Mouse (Mus musculus) MEL (cell line): Measurements from ENCODE around the gene Tnni3k. TPM values are rescaled to one million over a fixed set of nuclear protein-coding genes. Genes with fewer than 3 reads are reported as not detected.
A peak's percentile ranks its signal among the peaks of the same experiment; 100 is the strongest.

Source experiments
- DNase-seq: peaks from one replicate; pipeline ENCODE4 v3.0.0; 2011; ENCODE audit warnings: low read depth, low spot score
- H3K27ac ChIP-seq: 2 replicates; pipeline ENCODE4 v1.5.1; 2012; ENCODE audit warnings: low read depth, mild to moderate bottlenecking, control low read depth, low read length, moderate library complexity; ENCODE audit not compliant: control insufficient read depth
- H3K27me3 ChIP-seq, 2 experiments: fragments of 150-350 bp in 1 of 2; sonication (generic) in 1 of 2; 2 replicates each; pipeline ENCODE4 v1.6.1; 2012; ENCODE audit warnings: low read length in 2 of 2, mild to moderate bottlenecking in 2 of 2, improper control_type of control experiment in 1 of 2, moderate library complexity in 1 of 2; ENCODE audit not compliant: insufficient read depth in 2 of 2, control insufficient read depth in 1 of 2
- H3K36me3 ChIP-seq, 2 experiments: 2 replicates each; pipeline ENCODE4 v1.6.1; 2012 to 2014; ENCODE audit warnings: low read length in 2 of 2, improper control_type of control experiment in 1 of 2, inconsistent platforms in 1 of 2, mild to moderate bottlenecking in 1 of 2; ENCODE audit not compliant: insufficient read depth in 2 of 2, control insufficient read depth in 1 of 2
- H3K4me1 ChIP-seq, 2 experiments: fragments of 150-350 bp in 1 of 2; sonication (generic) in 1 of 2; 2 replicates each; pipeline ENCODE4 v1.6.1; 2012; ENCODE audit warnings: low read length in 2 of 2, improper control_type of control experiment in 1 of 2, mild to moderate bottlenecking in 1 of 2; ENCODE audit not compliant: insufficient read depth in 2 of 2, control insufficient read depth in 1 of 2
- H3K4me3 ChIP-seq, 2 experiments: fragments of 150-350 bp in 1 of 2; sonication (generic) in 1 of 2; 2 replicates each; pipeline ENCODE4 v1.5.1; 2012; ENCODE audit warnings: low read depth in 2 of 2, low read length in 2 of 2, mild to moderate bottlenecking in 2 of 2, moderate library complexity in 2 of 2, control low read depth in 1 of 2, improper control_type of control experiment in 1 of 2; ENCODE audit not compliant: control insufficient read depth in 1 of 2, insufficient read depth in 1 of 2
- H3K79me2 ChIP-seq: 2 replicates; pipeline ENCODE4 v1.6.1; 2012; ENCODE audit warnings: mild to moderate bottlenecking, low read length, moderate library complexity; ENCODE audit not compliant: control insufficient read depth, poor library complexity, insufficient read depth
- H3K9ac ChIP-seq: 2 replicates; pipeline ENCODE4 v1.6.1; 2012; ENCODE audit warnings: low read depth, mild to moderate bottlenecking, control low read depth, low read length, moderate library complexity; ENCODE audit not compliant: control insufficient read depth, poor library complexity, severe bottlenecking
- H3K9me3 ChIP-seq: fragments of 150-350 bp; sonication (generic); replicated peaks from 2 replicates; pipeline ENCODE4 v1.6.1; 2012; ENCODE audit warnings: mild to moderate bottlenecking, low read length, improper control_type of control experiment, moderate library complexity; ENCODE audit not compliant: insufficient read depth
- BHLHE40 ChIP-seq: IDR thresholded peaks from 2 replicates; pipeline ENCODE4 v1.6.1; 2012; ENCODE audit warnings: low read depth, mild to moderate bottlenecking, inconsistent platforms, low read length, improper control_type of control experiment, borderline replicate concordance
- CHD1 ChIP-seq: IDR thresholded peaks from 2 replicates; pipeline ENCODE4 v1.6.1; 2012; ENCODE audit warnings: low read depth, mild to moderate bottlenecking, inconsistent platforms, low read length, improper control_type of control experiment
- CHD2 ChIP-seq: IDR thresholded peaks from 2 replicates; pipeline ENCODE4 v1.6.1; 2011; ENCODE audit warnings: low read length, improper control_type of control experiment
- CTCF ChIP-seq, 3 experiments: IDR thresholded peaks in 2 of 3; conservative IDR thresholded peaks in 1 of 3; 2 replicates each; pipeline ENCODE4 v1.5.1; 2011 to 2012; ENCODE audit warnings: low read length in 3 of 3, low read depth in 2 of 3, mild to moderate bottlenecking in 2 of 3, improper control_type of control experiment in 1 of 3, inconsistent platforms in 1 of 3, mixed read lengths in 1 of 3, moderate library complexity in 1 of 3; ENCODE audit not compliant: control insufficient read depth in 1 of 3, insufficient read depth in 1 of 3, poor library complexity in 1 of 3, severe bottlenecking in 1 of 3
- E2F4 ChIP-seq: IDR thresholded peaks from 2 replicates; pipeline ENCODE4 v1.6.1; 2011; ENCODE audit warnings: low read depth, low read length, improper control_type of control experiment, borderline replicate concordance
- ELF1 ChIP-seq: IDR thresholded peaks from 2 replicates; pipeline ENCODE4 v1.6.1; 2014; ENCODE audit warnings: low read depth, mild to moderate bottlenecking, inconsistent platforms, low read length, improper control_type of control experiment, moderate library complexity
- EP300 ChIP-seq, 2 experiments: IDR thresholded peaks; 2 replicates each; pipeline ENCODE4 v1.6.1; 2011; ENCODE audit warnings: improper control_type of control experiment in 2 of 2, low read length in 2 of 2, low read depth in 1 of 2, mild to moderate bottlenecking in 1 of 2
- ETS1 ChIP-seq: IDR thresholded peaks from 2 replicates; pipeline ENCODE4 v1.6.1; 2012; ENCODE audit warnings: low read depth, mild to moderate bottlenecking, inconsistent platforms, low read length, improper control_type of control experiment, moderate library complexity
- GABPA ChIP-seq: IDR thresholded peaks from 2 replicates; pipeline ENCODE4 v1.6.1; 2012; ENCODE audit warnings: low read depth, mild to moderate bottlenecking, inconsistent platforms, low read length, improper control_type of control experiment, moderate library complexity
- GATA1 ChIP-seq: IDR thresholded peaks from 2 replicates; pipeline ENCODE4 v1.6.1; 2011; ENCODE audit warnings: low read depth, low read length, improper control_type of control experiment
- HCFC1 ChIP-seq: IDR thresholded peaks from 2 replicates; pipeline ENCODE4 v1.6.1; 2012; ENCODE audit warnings: low read depth, mild to moderate bottlenecking, inconsistent platforms, low read length, improper control_type of control experiment, moderate library complexity
- JUND ChIP-seq: IDR thresholded peaks from 2 replicates; pipeline ENCODE4 v1.6.1; 2011; ENCODE audit warnings: low read depth, mild to moderate bottlenecking, improper control_type of control experiment, low read length
- KAT2A ChIP-seq: conservative IDR thresholded peaks from 2 replicates; pipeline ENCODE4 v1.6.1; 2012; ENCODE audit warnings: low read depth, low read length, improper control_type of control experiment, inconsistent platforms
- MAFK ChIP-seq: IDR thresholded peaks from 2 replicates; pipeline ENCODE4 v1.6.1; 2011; ENCODE audit warnings: low read depth, mild to moderate bottlenecking, low read length, improper control_type of control experiment, borderline replicate concordance
- MAZ ChIP-seq: IDR thresholded peaks from 2 replicates; pipeline ENCODE4 v1.6.1; 2012; ENCODE audit warnings: low read depth, mild to moderate bottlenecking, inconsistent platforms, low read length, improper control_type of control experiment
- MXI1 ChIP-seq: IDR thresholded peaks from 2 replicates; pipeline ENCODE4 v1.6.1; 2011; ENCODE audit warnings: mild to moderate bottlenecking, low read depth, low read length, improper control_type of control experiment
- MYB ChIP-seq: IDR thresholded peaks from 2 replicates; pipeline ENCODE4 v1.6.1; 2011; ENCODE audit warnings: mild to moderate bottlenecking, low read depth, low read length, improper control_type of control experiment
- MYC ChIP-seq: IDR thresholded peaks from 2 replicates; pipeline ENCODE4 v1.6.1; 2011; ENCODE audit warnings: low read depth, mild to moderate bottlenecking, low read length, improper control_type of control experiment, moderate library complexity
- NELFE ChIP-seq: IDR thresholded peaks from 2 replicates; pipeline ENCODE4 v1.6.1; 2011; ENCODE audit warnings: low read depth, low read length, improper control_type of control experiment
- NRF1 ChIP-seq: IDR thresholded peaks from 2 replicates; pipeline ENCODE4 v1.6.1; 2014; ENCODE audit warnings: low read depth, mild to moderate bottlenecking, inconsistent platforms, low read length, improper control_type of control experiment, moderate library complexity; ENCODE audit not compliant: poor library complexity, insufficient read depth, severe bottlenecking
- POLR2A ChIP-seq, 2 experiments: IDR thresholded peaks; 2 replicates each; pipeline ENCODE4 v1.6.1; 2011 to 2012; ENCODE audit warnings: low read length in 2 of 2, mild to moderate bottlenecking in 2 of 2, control low read depth in 1 of 2, improper control_type of control experiment in 1 of 2, low read depth in 1 of 2, moderate library complexity in 1 of 2; ENCODE audit not compliant: control insufficient read depth in 1 of 2, insufficient read depth in 1 of 2, poor library complexity in 1 of 2
- POLR2AphosphoS2 ChIP-seq: IDR thresholded peaks from 2 replicates; pipeline ENCODE4 v1.6.1; 2011; ENCODE audit warnings: low read length, improper control_type of control experiment
- POLR2AphosphoS5 ChIP-seq: IDR thresholded peaks from 2 replicates; pipeline ENCODE4 v1.6.1; 2012; ENCODE audit warnings: low read depth, borderline replicate concordance, mild to moderate bottlenecking, inconsistent platforms, low read length, moderate library complexity, mixed read lengths
- RAD21 ChIP-seq: IDR thresholded peaks from 2 replicates; pipeline ENCODE4 v1.6.1; 2011; ENCODE audit warnings: mild to moderate bottlenecking, low read depth, low read length, improper control_type of control experiment
- RCOR1 ChIP-seq: IDR thresholded peaks from 2 replicates; pipeline ENCODE4 v1.6.1; 2012; ENCODE audit warnings: low read depth, mild to moderate bottlenecking, inconsistent platforms, low read length, improper control_type of control experiment
- SIN3A ChIP-seq: IDR thresholded peaks from 2 replicates; pipeline ENCODE4 v1.6.1; 2012; ENCODE audit warnings: low read length, improper control_type of control experiment, inconsistent platforms
- TAL1 ChIP-seq: IDR thresholded peaks from 2 replicates; pipeline ENCODE4 v1.6.1; 2012; ENCODE audit warnings: mild to moderate bottlenecking, inconsistent platforms, low read length, moderate library complexity, mixed read lengths
- TBP ChIP-seq: IDR thresholded peaks from 2 replicates; pipeline ENCODE4 v1.8.0; 2011; ENCODE audit warnings: low read depth, low read length, improper control_type of control experiment
- TCF12 ChIP-seq: IDR thresholded peaks from 2 replicates; pipeline ENCODE4 v1.6.1; 2014; ENCODE audit warnings: low read depth, mild to moderate bottlenecking, inconsistent platforms, low read length, improper control_type of control experiment, moderate library complexity
- UBTF ChIP-seq: IDR thresholded peaks from 2 replicates; pipeline ENCODE4 v1.6.1; 2012; ENCODE audit warnings: low read depth, mild to moderate bottlenecking, inconsistent platforms, low read length, improper control_type of control experiment, moderate library complexity, borderline replicate concordance; ENCODE audit not compliant: insufficient read depth
- USF1 ChIP-seq: IDR thresholded peaks from 2 replicates; pipeline ENCODE4 v1.6.1; 2014; ENCODE audit warnings: low read depth, mild to moderate bottlenecking, inconsistent platforms, low read length, improper control_type of control experiment, moderate library complexity
- USF2 ChIP-seq, 2 experiments: IDR thresholded peaks; 2 replicates each; pipeline ENCODE4 v1.6.1; 2011 to 2012; ENCODE audit warnings: improper control_type of control experiment in 2 of 2, low read length in 2 of 2, borderline replicate concordance in 1 of 2, inconsistent platforms in 1 of 2, low read depth in 1 of 2, mild to moderate bottlenecking in 1 of 2; ENCODE audit not compliant: insufficient read depth in 1 of 2
- ZC3H11A ChIP-seq: IDR thresholded peaks from 2 replicates; pipeline ENCODE4 v1.6.1; 2012; ENCODE audit warnings: low read depth, mild to moderate bottlenecking, inconsistent platforms, low read length, improper control_type of control experiment
- ZKSCAN1 ChIP-seq: IDR thresholded peaks from 2 replicates; pipeline ENCODE4 v1.6.1; 2012; ENCODE audit warnings: low read depth, mild to moderate bottlenecking, inconsistent platforms, low read length, improper control_type of control experiment, moderate library complexity
- ZMIZ1 ChIP-seq: IDR thresholded peaks from 2 replicates; pipeline ENCODE4 v1.6.1; 2012; ENCODE audit warnings: low read depth, mild to moderate bottlenecking, inconsistent platforms, low read length, improper control_type of control experiment, moderate library complexity
- ZNF384 ChIP-seq: IDR thresholded peaks from 2 replicates; pipeline ENCODE4 v1.6.1; 2012; ENCODE audit warnings: low read depth, mild to moderate bottlenecking, inconsistent platforms, low read length, improper control_type of control experiment
- polyA plus RNA-seq, 2 experiments: library from polyadenylated mRNA; stranded (reverse) in 1 of 2; unstranded in 1 of 2; fragments of >175 nt in 1 of 2; fragments of >200 nt in 1 of 2; gene quantifications; 2 replicates each; pipeline versions ENCODE4 v1.2.1 to v1.2.4; 2012; ENCODE audit warnings: low replicate concordance in 2 of 2, low read depth in 1 of 2; ENCODE audit not compliant: insufficient read length in 2 of 2, insufficient read depth in 1 of 2, missing spikeins in 1 of 2
- total RNA-seq: library from RNA; depleted of rRNA; stranded (reverse); fragments of 300-350 nt; gene quantifications from 2 replicates; pipeline ENCODE4 v1.2.3, GENCODE M21; 2012

The Tnni3k gene
- total and polyA plus RNA-seq, 3 experiments, result not detected

GRCm38 (mm10) chr3:155093116-155093956 lies 38.1 kb upstream of the Tnni3k start, which contains the start of the genes Fpgt and Lrriq3:
Gene Fpgt, minus strand, starts transcription at chr3:155093403.
Gene Lrriq3, plus strand, starts transcription at chr3:155093434.
- Histone ChIP-seq H3K27me3 (no peaks in the 10 kb centered on the region), H3K9ac (peak within 1 kb of the TSS; percentile 85), H3K27ac (peak within 1 kb of the TSS; percentile 74), H3K79me2 (no peaks in the 10 kb centered on the region; the same call in 1 of the 2 replicates), H3K4me1 (no peaks in the 10 kb centered on the region; a peak in 1 of 4 replicates), H3K4me3 (peak within 1 kb of the TSS; percentile 70 to 94), H3K9me3 (no peaks in the 10 kb centered on the region), H3K36me3 (peaks cover 0 to 8% of the 10 kb centered on the region in 2 experiments; a peak in 2 of 4 replicates)
- peak; percentile 95 for DNase-seq
- TF ChIP-seq TAL1 (no peak), GATA1 (no peak; the same call in 1 of the 2 replicates), BHLHE40 (no peak), E2F4 (no peak), ETS1 (peak; percentile 32; the same call in 1 of the 2 replicates), RCOR1 (no peak), MAFK (no peak), ELF1 (peak; percentile 88), UBTF (no peak), MYB (no peak), POLR2AphosphoS2 (no peak), NRF1 (peak; percentile 79), GABPA (no peak), JUND (no peak), MAZ (no peak; the same call in 1 of the 2 replicates), HCFC1 (peak; percentile 91), KAT2A (no peak; the same call in 1 of the 2 replicates), ZMIZ1 (no peak), USF2 (IDR thresholded peaks at IDR 0.05; ENCODE audit: borderline replicate concordance in 1 of 2, insufficient read depth in 1 of 2, low read depth in 1 of 2, low read length in 2 of 2) (no peak), RAD21 (no peak), SIN3A (no peak; the same call in none of the 2 replicates), POLR2AphosphoS5 (no peak), POLR2A (IDR thresholded peaks at IDR 0.05; ENCODE audit: control insufficient read depth in 1 of 2, insufficient read depth in 1 of 2, low read depth in 1 of 2, low read length in 2 of 2, poor library complexity in 1 of 2) (peak; percentile 40 to 67; a peak in 3 of 4 replicates), ZC3H11A (no peak), NELFE (peak; percentile 70), TBP (peak; percentile 72), MYC (no peak), MXI1 (peak; percentile 77), CHD2 (no peak), CHD1 (no peak), TCF12 (peak; percentile 20; the same call in 1 of the 2 replicates), ZNF384 (no peak), ZKSCAN1 (no peak), USF1 (no peak), CTCF (IDR thresholded peaks at IDR 0.05 in 2 of 3, conservative IDR thresholded peaks at IDR 0.05 in 1 of 3; ENCODE audit: control insufficient read depth in 1 of 3, insufficient read depth in 1 of 3, low read depth in 2 of 3, low read length in 3 of 3, poor library complexity in 1 of 3, severe bottlenecking in 1 of 3) (no peak), EP300 (IDR thresholded peaks at IDR 0.05; ENCODE audit: low read depth in 1 of 2, low read length in 2 of 2) (no peak)
